Mouse (Mus musculus): ENCODE measurements around the gene Nupl2.

Nupl2 gene

DNA sequence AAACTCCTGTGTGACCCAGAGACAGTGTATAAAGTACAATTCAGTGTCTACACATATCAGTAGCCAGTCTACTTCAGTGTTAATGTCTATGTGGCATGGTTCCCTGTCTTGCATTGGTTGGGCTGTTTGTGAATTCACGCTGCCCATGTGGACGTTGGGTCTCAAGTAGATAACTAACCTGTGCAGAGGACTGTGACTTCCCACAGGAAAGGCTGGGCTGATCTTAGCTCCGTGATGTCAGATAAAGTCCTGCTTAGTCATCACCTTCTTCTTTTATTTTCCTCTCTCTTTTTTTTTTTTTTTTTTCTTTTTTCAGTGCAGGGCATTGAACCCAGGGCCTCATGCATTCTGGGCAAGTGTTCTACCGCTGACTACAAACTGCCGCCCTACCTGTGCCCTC lies 43.7 kb downstream of the Nupl2 start:
- DNase-seq (ENCODE audit: low read depth): no peak

DNA sequence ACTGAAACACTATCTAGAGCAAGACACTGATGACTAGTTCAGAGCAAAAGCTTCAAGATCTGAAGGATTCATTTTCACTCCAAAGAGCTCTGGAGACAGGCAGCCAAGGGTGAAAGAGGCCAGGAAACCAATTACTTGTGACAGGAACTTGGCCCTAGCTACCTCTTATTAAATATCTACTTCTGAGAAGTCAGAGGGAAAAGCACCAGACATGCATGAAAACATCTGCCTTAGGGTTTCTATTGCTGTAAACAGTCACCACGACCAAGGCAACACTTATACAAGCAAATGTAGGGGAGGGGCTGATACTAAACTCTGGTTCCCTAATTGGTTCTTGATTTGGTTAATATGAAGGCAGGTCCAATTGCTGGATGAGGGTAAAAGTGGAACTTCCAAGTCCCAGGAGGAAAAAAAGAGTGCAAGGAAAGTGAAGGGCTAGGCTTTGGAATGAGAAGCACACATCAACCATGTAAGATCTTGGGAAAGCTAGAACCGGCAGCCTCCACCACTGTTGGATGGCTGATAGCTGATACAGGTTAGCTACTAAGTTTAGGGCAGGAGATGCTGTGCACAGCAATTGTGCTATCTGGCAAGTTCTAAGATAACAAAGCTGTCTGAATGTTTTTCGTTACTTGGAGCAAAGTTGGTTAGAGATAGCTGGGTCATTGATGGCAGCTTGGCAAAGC lies 49.2 kb downstream of the Nupl2 start:
- DNase-seq (ENCODE audit: low read depth): no peak

DNA sequence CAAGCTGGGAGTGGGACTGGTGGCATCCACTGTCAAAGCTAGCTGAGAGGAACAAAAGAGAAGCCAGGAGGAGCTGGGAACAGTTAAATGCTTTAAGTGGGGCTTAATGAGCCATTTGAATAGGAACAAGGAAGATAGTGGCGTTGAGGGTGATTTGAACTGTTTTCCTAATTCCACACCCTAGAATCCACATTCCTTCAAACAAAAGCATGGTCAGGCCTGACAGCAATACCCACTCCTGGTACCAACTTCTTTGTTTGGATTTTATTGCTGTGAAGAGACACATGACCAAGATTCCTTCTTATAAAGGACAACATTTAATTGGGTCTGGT lies 49.8 kb downstream of the Nupl2 start:
- DNase-seq (ENCODE audit: low read depth): no peak

DNA sequence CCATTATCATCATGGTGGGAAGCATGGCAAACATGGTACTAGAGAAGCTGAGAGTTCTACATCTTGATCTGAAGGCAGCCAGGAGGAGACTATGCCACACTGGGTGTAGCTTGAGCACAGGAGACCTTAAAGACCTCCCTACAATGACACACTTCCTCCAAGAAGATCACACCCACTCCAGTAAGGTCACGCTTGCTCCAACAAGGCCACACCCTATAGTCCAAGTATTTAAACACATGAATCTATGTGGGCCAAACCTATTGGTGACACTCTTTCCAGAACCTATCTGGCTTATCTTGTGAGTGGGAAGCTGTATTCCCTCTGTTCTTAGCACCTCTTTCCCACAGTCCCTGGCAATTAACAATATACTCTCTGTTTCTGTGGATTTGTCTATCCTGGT lies 50.1 kb downstream of the Nupl2 start:
- DNase-seq (ENCODE audit: low read depth): no peak

Data from c-Kit-positive CD71-positive TER-119-negative erythroid progenitor cells, embryonic 14.5 days (primary cell).